Mouse (Mus musculus) frontal cortex, postnatal 25 days (tissue): ENCODE data around the gene Zfp689.
"Not testable (repeated sequence)": the region's sequence is repeated elsewhere in the genome, so short reads cannot be mapped to it uniquely, and the experiment has no call there.

Experiments
- DNase-seq, 2 experiments: peaks; one replicate each; pipeline ENCODE4 v3.0.0; 2022; ENCODE audit warnings: low spot score in 2 of 2

The Zfp689 gene

DNA sequence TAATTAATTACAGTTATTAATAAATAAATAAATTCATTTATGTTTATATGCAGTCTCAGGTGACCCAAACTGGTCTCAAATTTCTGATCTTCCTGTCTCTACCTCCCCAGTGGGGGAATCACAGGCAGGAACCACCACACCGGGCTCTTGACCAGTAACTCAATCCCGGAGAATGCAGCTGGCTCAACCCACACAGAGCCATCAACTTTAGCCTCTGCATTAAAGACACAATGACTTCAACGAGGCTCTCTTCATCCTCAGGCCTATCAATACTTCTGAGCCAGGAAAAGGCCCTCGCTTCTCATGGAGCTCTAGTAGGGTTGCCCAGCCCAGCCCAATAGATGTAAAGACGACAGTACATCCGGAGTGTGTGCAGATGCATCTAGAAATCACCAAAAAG, 44.9 kb downstream of the Zfp689 start:
- not testable (repeated sequence) for DNase-seq

DNA sequence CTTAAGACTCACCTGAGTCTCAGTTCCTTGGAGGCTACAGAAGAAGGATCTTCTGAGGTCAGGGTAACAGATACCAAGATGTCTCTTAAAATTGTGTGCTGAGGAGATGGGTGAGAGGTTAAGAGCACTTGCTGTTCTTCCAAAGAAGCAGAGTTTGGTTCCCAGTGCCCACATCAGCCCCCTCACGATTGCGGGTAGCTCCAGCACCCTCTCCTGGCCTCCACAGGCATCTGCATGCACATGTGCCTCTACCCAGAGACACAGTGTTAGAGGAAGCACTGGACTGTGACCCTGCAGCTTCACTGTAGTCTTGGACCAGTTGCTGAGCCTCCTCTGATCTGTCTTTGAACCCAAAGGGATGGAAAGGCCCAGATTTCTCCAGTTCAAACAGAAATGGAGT, 46.0 kb downstream of the Zfp689 start:
- DNase-seq: no peak

DNA sequence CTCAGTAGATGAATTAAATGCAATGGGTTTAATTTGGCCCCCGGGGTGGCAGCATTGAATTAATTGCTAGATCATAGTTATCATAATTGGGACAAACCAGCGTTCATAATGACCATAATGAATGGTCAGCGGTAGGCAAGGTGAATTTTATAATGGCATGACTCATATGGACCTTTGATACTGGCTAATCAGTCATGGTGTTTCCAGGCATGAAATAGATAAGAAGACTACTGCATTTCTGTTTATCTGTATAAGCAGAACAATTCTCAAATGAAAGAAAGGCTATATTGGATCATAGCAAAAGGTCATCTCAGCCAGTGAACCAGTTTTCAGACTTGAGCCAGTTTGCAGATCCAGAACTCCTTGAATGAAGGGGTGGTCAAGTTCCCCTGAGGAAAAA, 48.6 kb downstream of the Zfp689 start:
- DNase-seq: no peak

DNA sequence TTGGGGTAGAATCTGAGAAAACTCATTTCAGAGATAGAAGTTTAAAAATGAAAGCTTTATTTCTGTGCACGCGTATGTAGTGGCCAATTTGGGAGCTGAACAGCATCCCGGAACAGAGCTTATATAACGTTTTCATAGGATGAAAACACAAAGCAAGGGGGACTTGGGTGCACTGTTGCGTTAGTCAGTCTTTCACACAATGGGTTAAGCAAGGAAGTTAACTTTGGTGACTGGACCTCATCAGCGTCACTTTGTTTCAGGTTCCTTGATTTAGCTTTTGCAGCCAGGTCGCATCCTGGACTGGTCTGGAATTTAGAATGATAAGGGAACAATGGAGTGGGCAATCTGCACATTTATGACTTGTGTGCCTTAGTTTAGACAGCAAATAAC, 55.0 kb downstream of the Zfp689 start:
- DNase-seq: no peak

DNA sequence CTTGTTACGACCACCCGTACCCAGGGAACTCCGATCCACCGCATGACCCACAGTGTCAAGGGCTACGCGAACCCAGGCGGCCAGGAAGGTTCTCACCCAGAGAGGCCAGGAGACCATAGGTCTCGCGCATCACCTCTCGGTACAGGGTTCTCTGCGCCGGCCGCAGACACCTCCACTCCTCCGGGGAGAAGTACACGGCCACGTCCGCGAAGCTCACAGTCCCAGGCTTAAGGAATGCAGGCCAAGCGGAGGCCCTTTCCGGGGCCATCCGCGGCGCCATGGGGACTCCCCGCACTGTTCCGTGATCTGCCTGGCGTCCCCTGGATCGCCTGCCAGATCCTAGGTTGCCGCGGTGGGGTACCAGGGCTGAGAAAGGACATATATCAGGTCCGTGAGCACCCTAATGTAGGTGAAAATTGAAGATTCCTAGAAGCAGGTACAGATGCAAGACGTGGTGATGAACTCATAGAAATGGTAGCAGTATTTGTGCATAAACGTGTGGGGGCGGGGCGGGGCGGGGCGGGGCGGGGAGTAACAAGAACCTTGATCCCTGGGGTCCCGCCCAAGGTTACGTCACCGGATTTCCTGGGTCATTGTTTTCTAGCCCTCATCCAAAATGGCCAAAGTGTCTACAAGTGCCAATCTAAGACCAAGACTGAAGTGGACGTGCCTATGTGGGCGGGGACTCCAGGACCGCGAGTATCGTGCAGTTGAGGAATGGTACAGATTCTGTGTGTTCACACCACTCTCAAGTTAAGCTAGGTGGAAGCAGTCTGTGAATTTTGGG, 55.6 kb downstream of the Zfp689 start, which contains the start of gene E430018J23Rik:
TSS of gene E430018J23Rik (minus strand) at position 473 of the 787 bp plus-strand sequence.
- DNase-seq: peak; percentile 91 to 95

DNA sequence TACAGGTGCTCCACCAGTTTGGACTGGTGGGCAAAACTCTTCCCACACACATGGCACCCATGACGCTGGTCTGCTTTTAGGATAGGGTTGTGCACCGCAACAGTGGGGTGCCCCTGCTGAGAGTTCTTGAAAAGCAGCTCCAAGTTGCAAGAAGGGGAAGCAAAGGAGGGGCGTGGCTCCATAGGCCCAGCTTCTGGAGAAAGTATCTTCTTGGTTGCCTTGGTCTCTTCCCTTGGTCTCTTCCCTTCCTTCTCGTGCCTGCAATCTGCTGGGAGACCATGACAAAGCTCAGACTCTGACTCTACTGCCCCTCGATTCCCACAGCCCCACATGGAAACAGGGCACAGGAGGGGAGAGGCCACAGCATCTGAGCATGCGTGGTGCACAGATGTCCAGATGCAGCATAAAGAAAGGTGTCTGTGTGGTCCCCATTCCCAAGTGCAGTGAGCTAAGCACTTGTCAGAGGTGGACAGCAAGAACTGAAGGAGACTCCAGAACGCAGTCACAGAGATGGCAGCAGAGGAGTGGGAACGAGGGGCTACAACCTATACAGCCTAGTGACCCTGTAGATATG, 56.6 kb downstream of the Zfp689 start:
- DNase-seq: no peak
